Mouse (Mus musculus): ENCODE results near the gene Inhbe. TPM values are rescaled to one million over a fixed set of nuclear protein-coding genes. Genes with fewer than 3 reads are reported as not detected.
A peak's percentile ranks its signal among the peaks of the same experiment; 100 is the strongest.

The Inhbe gene
- total RNA-seq (2017): 0.12 TPM in 1 of 2 replicates, not detected in the other

DNA sequence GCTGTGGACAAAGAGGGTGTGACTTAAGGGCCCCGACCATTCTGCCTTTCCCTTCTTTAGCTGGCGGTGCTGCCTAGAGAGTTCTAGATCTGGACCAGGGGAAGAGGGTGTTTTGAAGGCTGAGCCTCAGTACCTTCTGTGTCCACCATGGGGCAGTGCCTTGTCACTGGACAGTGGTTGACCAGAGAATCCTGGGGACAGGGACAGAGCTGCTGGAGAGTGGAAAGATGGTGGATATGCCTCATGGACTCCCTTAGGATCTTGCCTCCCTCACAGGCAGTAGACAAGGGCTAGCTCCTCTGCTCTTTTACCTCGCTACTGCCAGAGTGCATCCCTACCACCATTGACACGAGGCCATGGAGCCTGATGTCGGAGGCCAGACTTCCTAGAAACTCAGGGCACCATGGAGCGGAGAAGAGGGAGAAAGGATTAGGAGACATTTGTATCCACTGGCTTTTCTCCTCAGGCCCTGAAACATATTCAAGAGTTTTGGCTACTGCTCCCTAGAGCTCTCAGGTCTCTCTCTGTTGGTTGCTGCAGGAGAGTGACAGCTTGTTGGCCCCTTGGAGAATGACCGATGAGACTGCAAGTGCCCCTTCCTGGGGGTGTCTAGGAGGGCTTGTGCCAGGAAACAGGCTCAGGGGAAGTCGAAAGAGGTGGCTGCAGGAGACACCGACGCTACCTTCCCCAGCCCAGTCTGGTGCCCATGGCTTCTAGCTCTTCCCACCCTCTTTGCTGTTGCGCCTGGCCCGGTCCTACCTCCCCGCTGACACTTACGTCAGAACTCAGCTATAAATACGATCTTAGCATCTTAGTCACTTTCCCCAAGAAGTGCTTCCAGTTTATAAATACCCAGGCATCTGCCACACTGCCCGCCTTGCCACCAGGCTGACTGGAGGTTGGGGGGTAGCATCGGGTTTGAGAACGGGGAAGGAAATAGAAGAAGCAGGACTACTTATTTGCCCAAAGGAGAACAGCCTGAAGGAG, at the start of gene Inhbe:
Inhbe (minus strand) TSS at position 503 of the 987 bp plus-strand sequence.
- no peak for ATAC-seq (ENCODE audit: extremely low read depth, insufficient number of reproducible peaks, low FRiP score, poor library complexity, severe bottlenecking)

DNA sequence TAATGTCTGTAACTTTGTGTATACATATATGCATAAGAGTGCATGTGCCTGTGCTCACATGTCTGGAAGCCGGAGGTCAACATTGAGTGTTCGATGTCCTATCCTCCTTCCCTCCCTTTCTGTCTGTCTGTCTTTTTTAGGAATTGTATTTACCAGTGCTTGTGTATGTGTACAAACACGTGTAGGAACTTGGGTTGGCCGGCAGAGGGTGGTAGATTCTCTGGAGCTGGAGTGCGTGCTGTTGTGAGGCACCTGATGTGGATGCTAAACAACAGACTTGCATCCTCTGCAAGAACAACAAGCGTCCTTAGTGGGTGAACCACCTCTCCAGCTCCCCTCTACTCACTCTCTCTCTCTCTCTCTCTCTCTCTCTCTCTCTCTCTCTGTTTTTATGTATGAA, 37.6 kb upstream of the Inhbe start:
- no peak for ATAC-seq (ENCODE audit: extremely low read depth, insufficient number of reproducible peaks, low FRiP score, poor library complexity, severe bottlenecking)

DNA sequence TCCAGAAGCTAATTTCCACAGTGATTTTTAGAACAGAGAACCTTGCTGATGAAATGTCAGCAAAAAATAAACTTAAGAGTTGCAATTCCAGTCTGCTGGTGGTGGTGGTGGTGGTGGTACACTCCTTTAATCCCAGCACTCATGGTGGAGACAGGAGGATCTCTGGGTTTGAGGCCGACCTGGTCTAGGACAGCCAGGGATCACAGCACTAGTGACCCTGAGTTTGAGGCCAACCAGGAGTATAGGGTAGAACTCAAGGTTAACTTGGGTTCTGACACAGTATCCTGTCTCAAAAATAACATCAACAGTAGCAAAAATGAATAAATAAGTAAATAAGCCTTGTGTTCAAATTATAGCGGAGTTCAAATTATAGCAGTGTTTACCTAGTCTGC, 27.5 kb upstream of the Inhbe start:
- no peak for ATAC-seq (ENCODE audit: extremely low read depth, insufficient number of reproducible peaks, low FRiP score, poor library complexity, severe bottlenecking)

DNA sequence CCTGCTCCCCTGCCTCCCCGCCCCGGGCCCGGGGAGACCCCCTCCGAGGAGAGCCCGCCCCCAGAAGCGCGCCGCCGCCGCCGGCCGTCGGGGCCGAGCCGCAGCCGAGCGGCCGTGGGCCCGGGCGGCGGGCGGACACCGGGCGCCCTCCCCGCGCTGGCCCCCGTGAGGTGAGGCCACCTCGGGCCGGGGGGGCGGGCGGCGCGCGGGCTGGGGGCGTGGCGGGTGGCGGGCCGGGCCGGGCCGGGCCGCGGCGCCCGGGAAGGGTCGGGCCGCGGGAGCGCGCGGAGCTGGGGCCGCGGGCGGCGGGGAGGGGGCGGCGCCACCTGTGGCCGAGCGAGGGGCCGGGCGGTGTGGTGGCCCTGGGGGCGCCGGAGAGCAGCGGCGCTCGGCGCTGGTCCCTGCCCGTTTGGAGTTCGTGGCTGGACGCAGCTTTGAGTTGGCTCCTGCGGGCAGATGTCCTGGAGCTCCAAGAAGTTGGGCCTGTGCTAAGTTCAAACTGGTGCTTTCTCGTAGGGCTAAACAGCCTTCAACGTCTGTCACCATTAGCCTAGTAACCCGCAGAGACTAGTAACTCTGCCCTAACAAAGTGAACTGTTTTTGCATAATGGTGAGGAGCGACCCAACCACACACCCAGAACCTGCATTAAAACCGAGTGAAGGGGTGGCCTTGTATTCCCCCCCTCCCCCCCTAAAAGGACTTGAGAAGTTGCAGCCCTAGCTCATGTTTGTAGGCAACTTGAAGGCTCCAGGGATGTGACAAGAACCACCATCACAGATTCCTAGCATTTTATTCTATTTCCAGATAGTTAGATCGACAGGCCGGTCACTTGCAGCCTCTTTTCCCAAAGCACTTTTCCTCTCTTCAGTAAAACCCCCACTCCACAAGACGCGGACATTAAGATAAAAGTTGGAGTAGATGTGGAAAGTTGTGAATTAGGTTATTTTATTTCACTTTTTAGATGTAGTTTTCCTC, 26.8 kb upstream of the Inhbe start:
- ATAC-seq (ENCODE audit: extremely low read depth, insufficient number of reproducible peaks, low FRiP score, poor library complexity, severe bottlenecking): peak; percentile 14; the same call in 1 of the 2 replicates

DNA sequence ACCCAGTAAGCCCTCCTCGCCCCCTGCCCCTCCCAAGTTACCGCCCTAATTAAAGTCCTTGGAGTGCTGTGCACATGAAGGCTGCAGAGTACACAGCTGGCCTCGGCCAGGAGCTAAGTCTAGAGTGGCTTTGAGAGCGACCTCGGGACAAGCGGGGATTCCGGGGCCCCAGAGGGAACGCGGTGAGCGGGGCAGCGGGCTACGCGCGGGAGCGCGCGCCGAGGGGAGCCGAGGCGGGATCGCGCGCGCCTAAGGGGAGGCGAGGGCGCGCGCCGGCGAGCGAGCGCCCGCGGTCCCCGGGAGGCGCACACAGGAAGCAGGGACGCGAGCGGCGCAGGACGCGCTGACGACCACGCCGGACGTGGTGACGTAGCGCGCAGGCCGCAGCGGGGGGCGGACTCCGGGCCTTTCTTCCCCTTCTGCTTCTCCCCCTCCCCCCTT, 26.1 kb upstream of the Inhbe start, which contains the start of gene R3hdm2:
R3hdm2 (plus strand) TSS at position 77 of the 441 bp plus-strand sequence.
- peak; percentile 94 for ATAC-seq (ENCODE audit: extremely low read depth, insufficient number of reproducible peaks, low FRiP score, poor library complexity, severe bottlenecking)

DNA sequence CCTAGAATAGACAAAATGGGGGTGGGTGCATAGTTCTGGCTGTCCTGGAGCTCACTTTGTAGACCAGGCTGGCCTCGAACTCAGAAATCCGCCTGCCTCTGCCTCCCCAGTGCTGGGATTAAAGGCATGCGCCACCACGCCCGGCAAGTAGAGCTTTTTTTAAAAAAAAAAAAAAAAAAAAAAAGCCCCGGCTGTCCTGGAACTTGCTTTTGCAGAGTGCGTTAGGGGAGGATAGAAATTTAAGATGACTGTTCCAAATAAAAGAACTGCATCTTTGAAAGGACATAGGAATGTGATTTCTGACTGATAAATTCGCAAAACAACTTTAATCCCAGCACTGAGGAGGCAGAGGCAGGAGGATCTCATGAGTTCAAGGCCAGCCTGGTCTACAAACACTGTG, 25.4 kb upstream of the Inhbe start:
- no peak for ATAC-seq (ENCODE audit: extremely low read depth, insufficient number of reproducible peaks, low FRiP score, poor library complexity, severe bottlenecking)

DNA sequence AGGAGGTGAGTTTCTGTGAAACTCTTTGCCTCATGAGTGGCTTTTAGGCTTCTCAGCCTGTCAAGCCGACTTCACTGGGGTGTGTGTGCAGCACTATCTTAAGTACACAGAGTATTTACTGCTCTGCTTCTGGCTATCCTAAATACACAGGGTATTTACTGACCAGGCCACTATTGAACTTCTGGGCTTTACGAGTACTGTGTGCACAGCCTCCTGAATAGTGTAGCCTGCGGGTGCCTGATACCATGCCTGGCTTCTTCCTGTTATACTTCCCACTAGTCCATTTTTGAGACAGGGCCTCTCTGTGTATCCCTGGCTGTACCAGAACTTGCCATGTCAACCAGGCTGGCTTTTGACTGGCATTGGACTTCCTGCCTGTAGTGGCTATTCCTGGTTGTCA, 23.5 kb upstream of the Inhbe start:
- ATAC-seq (ENCODE audit: extremely low read depth, insufficient number of reproducible peaks, low FRiP score, poor library complexity, severe bottlenecking): no peak

DNA sequence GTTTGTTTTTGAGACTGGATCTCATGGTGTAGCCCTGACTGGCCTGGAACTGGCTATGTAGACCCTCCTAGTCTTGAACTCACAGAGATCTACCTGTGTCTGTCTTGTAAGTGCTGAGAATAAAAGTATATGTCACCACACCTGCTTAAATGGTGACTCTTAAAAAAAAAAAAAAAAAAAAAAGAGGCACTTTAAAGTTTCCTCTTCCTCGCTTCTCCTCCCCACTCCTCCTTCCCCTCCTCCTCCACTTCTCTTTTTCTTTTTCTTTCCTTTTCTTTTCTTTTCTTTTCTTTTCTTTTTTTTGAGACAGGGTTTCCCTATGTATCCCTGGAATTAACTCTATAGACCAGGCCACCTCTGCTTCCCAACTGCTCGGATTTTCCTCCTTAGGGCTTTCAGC, 16.8 kb upstream of the Inhbe start:
- no peak for ATAC-seq (ENCODE audit: extremely low read depth, insufficient number of reproducible peaks, low FRiP score, poor library complexity, severe bottlenecking)

DNA sequence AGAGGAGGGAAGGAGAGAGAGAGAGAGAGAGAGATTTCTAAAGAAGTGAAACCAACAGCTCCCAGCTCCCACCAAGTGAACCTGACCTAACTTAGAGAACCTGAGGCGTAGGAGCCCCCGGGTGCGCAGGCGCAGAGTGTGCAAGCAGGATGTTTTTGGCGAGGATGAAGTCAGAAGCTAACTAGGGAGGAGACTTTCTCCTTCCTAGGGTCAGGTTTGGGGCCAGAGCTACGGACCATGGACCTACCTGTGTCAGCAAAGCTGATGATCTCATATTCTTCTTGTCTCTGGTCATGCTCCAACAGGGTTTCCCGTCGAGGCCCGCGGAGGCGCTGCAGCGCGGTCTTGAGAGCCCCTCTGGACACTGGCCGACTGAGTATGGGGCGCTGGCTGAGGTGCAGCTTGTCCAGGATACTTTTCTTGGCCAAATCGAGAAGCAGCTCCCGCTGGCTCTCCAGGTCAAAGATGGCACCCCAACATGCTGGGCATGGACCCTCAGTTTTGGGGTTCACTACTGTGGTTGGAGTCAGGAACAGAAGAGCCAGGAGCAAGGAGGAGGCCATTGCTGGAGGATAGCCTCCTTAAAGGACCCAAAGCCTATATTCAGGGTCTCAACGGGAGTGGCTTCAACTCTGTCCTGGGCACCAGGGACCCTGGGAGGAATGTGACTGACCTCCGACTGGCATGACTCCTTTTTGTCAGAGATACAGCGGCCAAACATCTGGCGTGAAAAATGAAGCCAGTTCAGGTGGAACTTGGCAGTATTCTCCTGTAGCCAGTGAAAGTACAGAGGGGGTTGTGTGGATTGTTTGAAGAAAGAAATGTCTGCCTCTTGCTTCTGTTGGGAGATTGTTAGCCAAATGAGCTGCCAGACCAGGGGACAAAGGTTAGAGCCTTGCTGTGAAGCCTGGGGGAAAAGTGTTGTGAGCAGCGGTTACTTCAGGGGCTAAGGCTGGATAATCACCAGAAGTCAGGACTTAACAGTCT, 15.9 kb upstream of the Inhbe start, which contains the start of gene Inhbc:
Inhbc (minus strand) TSS at position 598 of the 987 bp plus-strand sequence.
- ATAC-seq (ENCODE audit: extremely low read depth, insufficient number of reproducible peaks, low FRiP score, poor library complexity, severe bottlenecking): no peak

DNA sequence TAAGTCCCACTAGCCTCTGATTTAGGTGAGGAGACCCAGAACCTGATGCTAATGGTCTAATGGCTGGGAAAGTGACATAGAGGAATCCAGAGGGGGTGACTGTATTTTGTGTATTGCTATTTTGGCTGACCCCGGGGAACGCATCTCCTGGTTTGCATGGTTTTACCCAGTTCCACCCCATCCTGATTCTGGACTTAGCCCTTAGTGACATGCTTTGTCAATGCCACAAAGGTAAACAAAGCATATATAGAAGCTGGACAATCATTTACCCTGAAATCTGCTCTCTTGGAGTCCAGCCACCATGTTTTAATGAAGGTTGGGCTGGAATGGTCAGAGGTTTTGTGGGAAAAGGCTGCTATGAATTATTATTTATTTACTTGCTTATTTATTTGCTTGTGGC, 14.1 kb upstream of the Inhbe start:
- ATAC-seq (ENCODE audit: extremely low read depth, insufficient number of reproducible peaks, low FRiP score, poor library complexity, severe bottlenecking): no peak

DNA sequence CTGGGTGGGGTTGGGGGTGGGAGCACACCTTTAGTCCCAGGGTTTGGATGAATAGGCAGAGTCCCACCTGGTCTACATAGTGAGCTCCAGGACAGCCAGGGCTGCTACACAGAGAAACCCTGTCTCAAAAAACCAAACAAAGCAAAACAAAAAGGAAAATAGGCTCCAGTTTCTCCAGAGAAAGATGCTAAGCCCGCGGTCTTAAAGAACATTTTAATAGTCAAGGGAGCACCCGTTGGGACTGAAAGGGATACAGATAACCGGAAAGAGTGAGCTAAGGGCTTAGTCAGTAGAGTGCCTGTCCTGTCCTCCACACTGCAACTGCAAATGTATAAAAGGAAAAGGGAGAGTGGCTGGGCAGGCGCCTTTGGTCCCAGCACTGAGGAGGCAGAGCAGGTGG, 12.9 kb upstream of the Inhbe start:
- no peak for ATAC-seq (ENCODE audit: extremely low read depth, insufficient number of reproducible peaks, low FRiP score, poor library complexity, severe bottlenecking)

DNA sequence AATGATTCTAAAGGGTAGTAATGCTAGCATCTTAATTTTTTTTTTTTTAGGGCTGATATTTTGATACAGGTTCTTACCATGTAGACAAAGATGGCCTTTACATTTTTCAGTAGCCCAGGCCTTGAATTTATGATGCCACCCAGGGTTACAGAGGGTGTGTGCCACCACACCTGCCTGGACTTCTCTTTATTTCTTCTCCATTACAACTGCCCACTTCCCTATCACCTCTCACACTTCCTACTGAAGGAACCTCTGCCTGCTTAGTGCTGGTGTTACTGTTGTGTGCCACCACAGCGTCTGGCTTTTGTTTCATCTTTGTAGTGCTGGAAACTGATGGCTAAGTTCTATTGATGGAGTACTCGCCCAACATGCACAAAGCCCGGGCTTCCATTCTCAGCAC, 6.5 kb upstream of the Inhbe start:
- no peak for ATAC-seq (ENCODE audit: extremely low read depth, insufficient number of reproducible peaks, low FRiP score, poor library complexity, severe bottlenecking)

DNA sequence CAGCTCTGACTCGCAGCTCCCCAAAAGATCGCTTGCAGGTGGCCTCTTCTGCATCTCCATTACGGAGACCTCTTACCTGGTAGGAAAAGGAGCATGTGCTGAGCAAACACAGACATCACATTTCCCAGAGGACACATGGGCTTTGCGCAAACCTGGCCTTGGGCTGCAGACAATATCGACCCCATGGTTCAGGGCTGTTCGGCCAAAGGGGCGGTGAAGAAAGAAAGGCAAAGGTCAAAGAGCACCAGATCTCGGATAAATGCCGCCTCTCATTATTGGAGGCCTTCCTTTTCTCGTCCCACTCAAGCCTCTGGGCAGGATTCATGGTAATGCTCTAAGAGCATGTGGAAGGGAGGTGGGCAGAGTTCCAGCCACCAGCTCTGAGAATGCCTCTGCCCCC, 1.1 kb upstream of the Inhbe start:
- ATAC-seq (ENCODE audit: extremely low read depth, insufficient number of reproducible peaks, low FRiP score, poor library complexity, severe bottlenecking): no peak

DNA sequence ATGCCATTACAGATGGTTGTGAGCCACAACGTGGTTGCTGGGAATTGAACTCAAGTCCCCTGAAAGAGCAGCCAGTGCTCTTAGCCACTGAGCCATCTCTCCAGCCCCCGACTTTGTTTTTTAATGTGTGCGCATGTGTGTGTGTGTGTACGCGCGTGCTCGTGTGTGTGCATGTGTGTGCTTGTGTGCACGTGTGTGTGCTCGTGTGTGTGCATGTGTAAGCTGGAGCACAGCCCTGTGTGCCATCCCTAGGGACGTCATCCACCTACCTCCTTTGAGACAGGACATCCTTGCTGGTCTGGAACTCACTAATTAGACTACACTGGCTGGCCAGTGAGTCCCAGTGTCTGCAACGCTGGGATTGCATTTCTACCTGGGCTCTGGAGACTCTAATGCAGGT, 1.4 kb downstream of the Inhbe start:
- no peak for ATAC-seq (ENCODE audit: extremely low read depth, insufficient number of reproducible peaks, low FRiP score, poor library complexity, severe bottlenecking)

DNA sequence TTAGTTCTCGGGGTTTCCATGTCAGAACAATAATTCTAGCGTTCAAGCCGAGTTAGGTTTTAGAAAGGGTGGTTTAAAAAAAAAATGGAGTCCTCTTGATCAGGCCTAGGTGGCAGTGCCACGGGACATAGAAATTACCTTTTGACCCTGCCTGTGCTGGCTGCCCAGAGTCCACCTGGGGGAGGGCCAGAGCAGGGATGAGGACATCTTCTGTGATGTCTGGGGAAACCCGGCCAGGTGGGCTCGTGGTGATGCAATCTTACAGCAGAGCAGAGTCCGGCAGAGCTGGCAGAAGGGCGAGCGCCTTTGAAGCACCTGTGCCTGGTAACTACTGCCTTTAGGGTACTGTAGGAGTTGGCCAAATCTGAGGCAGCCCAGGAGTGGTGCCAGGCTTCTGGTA, 2.0 kb downstream of the Inhbe start:
- no peak for ATAC-seq (ENCODE audit: extremely low read depth, insufficient number of reproducible peaks, low FRiP score, poor library complexity, severe bottlenecking)

DNA sequence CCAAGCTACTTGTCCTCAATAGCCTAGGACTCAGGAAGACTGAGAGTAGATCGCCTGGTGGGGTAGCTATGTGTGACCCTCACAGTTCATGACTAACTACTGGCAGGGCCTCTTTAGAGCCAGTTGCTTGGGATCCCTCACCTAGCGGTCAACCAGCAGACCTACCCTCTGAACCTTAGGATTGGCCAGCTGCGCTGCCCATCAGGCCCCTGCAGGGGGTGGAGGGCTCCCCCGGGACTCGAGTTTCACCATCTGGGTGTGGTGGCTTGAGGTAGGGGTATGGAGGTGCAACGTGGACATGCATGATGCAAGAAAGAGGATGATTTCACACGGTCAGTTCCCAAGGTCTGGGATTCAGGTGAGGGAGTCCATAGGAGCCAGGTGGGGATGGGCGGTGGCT, 2.5 kb downstream of the Inhbe start:
- no peak for ATAC-seq (ENCODE audit: extremely low read depth, insufficient number of reproducible peaks, low FRiP score, poor library complexity, severe bottlenecking)

DNA sequence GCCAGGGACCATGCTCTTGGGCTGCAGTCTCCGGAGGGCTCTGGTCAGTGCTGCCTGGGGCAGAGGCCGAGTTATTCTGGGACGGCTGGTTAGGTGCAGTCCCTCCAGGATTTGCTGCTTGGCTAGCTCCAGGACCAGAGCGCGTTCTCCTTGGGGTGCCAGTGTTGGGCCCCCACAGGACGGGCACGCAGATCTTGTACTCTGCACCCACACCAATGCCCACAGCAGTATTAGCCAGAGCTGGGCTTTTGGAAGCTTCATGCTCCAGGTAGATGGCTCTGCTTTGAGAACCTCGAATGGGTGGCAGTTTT, 3.0 kb downstream of the Inhbe start:
- ATAC-seq (ENCODE audit: extremely low read depth, insufficient number of reproducible peaks, low FRiP score, poor library complexity, severe bottlenecking): no peak

DNA sequence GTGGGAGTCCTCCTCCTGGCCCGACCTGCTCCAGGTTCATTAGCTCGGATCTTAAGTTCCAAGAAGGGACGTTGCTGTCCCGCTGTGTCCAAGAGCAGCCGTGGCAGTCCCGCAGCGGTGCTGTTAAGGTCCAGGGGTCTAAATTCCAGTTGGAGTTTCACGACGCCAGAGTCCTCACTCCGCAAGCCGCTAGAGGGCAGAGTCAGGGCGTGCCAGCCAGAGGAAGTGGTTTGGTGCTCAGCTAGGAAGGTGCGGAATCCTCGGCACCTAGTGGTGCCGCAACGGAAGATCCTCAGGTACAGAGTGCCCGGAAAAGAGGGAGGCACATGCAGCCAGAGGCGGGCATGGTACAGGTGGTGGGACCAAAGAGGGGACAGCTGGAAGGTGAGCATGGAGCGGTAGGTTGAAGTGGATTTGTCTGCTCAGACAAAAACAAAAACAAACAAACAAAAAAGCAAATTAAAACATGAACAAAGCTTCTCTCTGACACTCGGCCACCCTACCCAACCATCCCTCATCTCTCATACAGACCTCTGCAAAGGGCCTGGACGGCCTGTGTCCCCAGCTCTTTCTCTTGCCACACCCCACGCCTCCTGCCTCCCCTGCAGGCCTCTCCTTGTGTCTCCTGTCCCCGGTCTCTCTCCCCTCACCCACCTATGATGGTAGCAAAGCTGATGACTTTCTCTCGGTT, 3.5 kb downstream of the Inhbe start:
- peak; percentile 85 for ATAC-seq (ENCODE audit: extremely low read depth, insufficient number of reproducible peaks, low FRiP score, poor library complexity, severe bottlenecking)

All from neutrophil, adult 5-6 weeks (primary cell).